Mouse (Mus musculus) thymus, adult 2 months (tissue): ENCODE measurements around the gene Ifi207. TPM values are rescaled to one million over a fixed set of nuclear protein-coding genes. Genes with fewer than 3 reads are reported as not detected.
"Not testable (repeated sequence)": the region's sequence is repeated elsewhere in the genome, so short reads cannot be mapped to it uniquely, and the experiment has no call there.

Source experiments
- DNase-seq: peaks from one replicate; pipeline ENCODE4 v3.0.0; 2021
- H3K27ac ChIP-seq: fragments of 200-500 bp; 2 replicates; pipeline ENCODE4 v1.5.1; 2012; ENCODE audit warnings: low read length, control low read depth; ENCODE audit not compliant: control insufficient read depth, insufficient read depth
- H3K27me3 ChIP-seq: fragments of 200-500 bp; 2 replicates; pipeline ENCODE4 v1.6.1; 2012; ENCODE audit warnings: mild to moderate bottlenecking, low read length, moderate library complexity, mixed read lengths; ENCODE audit not compliant: control insufficient read depth, insufficient read depth
- H3K36me3 ChIP-seq: fragments of 200-500 bp; 2 replicates; pipeline ENCODE4 v1.6.1; 2012; ENCODE audit warnings: mild to moderate bottlenecking, low read length, moderate library complexity; ENCODE audit not compliant: control insufficient read depth, insufficient read depth
- H3K4me1 ChIP-seq: fragments of 200-500 bp; replicated peaks from 2 replicates; pipeline ENCODE4 v1.6.1; 2012; ENCODE audit warnings: low read length; ENCODE audit not compliant: control insufficient read depth, insufficient read depth
- H3K4me3 ChIP-seq: fragments of 200-500 bp; 2 replicates; pipeline ENCODE4 v1.5.1; 2012; ENCODE audit warnings: mild to moderate bottlenecking, low read length, control low read depth, moderate library complexity; ENCODE audit not compliant: control insufficient read depth, insufficient read depth
- CTCF ChIP-seq: fragments of 200-500 bp; IDR thresholded peaks from 2 replicates; pipeline ENCODE4 v1.5.1; 2012; ENCODE audit warnings: mild to moderate bottlenecking, control low read depth, low read length, moderate library complexity, borderline replicate concordance; ENCODE audit not compliant: control insufficient read depth, poor library complexity, insufficient read depth; ENCODE audit errors: extremely low read depth
- POLR2A ChIP-seq: fragments of 200-500 bp; IDR thresholded peaks from 2 replicates; pipeline ENCODE4 v1.6.1; 2012; ENCODE audit warnings: mild to moderate bottlenecking, low read length, control low read depth, moderate library complexity; ENCODE audit not compliant: control insufficient read depth, poor library complexity, insufficient read depth; ENCODE audit errors: extremely low read depth
- WGBS: fragments of 180-500 bp; shearing (Covaris S2); methylation state at CpG from one replicate; pipeline ENCODE4 v1.1.7; 2018; 5-methylcytosine and 5-hydroxymethylcytosine counted together
- polyA plus RNA-seq: library from polyadenylated mRNA; depleted of rRNA; stranded (reverse); fragments of >200 nt; gene quantifications from 2 replicates; pipeline ENCODE4 v1.2.3, GENCODE M21; 2012; rRNA removed

Ifi207 gene
- 9.3 and 10.6 TPM in 2 replicates for polyA plus RNA-seq

- WGBS = 45% methylated on average over 4 of the region's 4 CpGs
- Histone ChIP-seq H3K4me3 (no peak within 1 kb of the TSS), H3K27ac (peak within 1 kb of the TSS; percentile 19; the same call in 1 of the 2 replicates), H3K36me3 (no peaks in the 10 kb centered on the region), H3K27me3 (no peaks in the 10 kb centered on the region), H3K4me1 (no peaks in the 10 kb centered on the region)
- no peak for DNase-seq
- TF ChIP-seq POLR2A (no peak), CTCF (no peak)
Observed at GRCm38 (mm10) chr1:173741656-173742055, at the start of gene Ifi207. Gene Ifi207 (minus strand): TSS chr1:173741747.

- H3K27ac ChIP-seq, DNase-seq, H3K4me1 ChIP-seq, H3K27me3 ChIP-seq, H3K36me3 ChIP-seq, H3K4me3 ChIP-seq: not testable (repeated sequence)
- 87% methylated on average over 3 of the region's 3 CpGs for WGBS
Observed at GRCm38 (mm10) chr1:173773457-173773856, 31.9 kb upstream of the Ifi207 start.

- not testable (repeated sequence) for H3K27ac ChIP-seq, H3K4me3 ChIP-seq, H3K27me3 ChIP-seq, H3K36me3 ChIP-seq, H3K4me1 ChIP-seq, DNase-seq
- 24% methylated on average over 5 of the region's 5 CpGs for WGBS
Observed at GRCm38 (mm10) chr1:173766848-173767617, 25.5 kb upstream of the Ifi207 start, which contains the start of gene Ifi204. Gene Ifi204 (minus strand): TSS chr1:173766943.

- not testable (repeated sequence) for H3K4me3 ChIP-seq, H3K36me3 ChIP-seq, H3K27ac ChIP-seq, H3K27me3 ChIP-seq, H3K4me1 ChIP-seq, DNase-seq
- WGBS = 87% methylated on average over 5 of the region's 5 CpGs
Observed at GRCm38 (mm10) chr1:173760032-173760431, 18.5 kb upstream of the Ifi207 start.

- Histone ChIP-seq H3K27me3 (no peaks in the 10 kb centered on the region), H3K36me3 (no peaks in the 10 kb centered on the region), H3K4me3 (no peak overlapping the region), H3K27ac (no peak overlapping the region), H3K4me1 (no peaks in the 10 kb centered on the region)
- DNase-seq = no peak
- 83% methylated on average over 1 of the region's 1 CpGs for WGBS
- TF ChIP-seq POLR2A (no peak), CTCF (no peak)
Observed at GRCm38 (mm10) chr1:173742262-173742661, 715 bp upstream of the Ifi207 start.

GRCm38 (mm10) chr1:173740537-173740936 lies 1.0 kb downstream of the Ifi207 start:
- H3K4me3 ChIP-seq = no peak overlapping the region
- no peaks in the 10 kb centered on the region for H3K4me1 ChIP-seq
- H3K27ac ChIP-seq = no peak overlapping the region
- H3K27me3 ChIP-seq = no peaks in the 10 kb centered on the region
- no peaks in the 10 kb centered on the region for H3K36me3 ChIP-seq
- TF ChIP-seq CTCF = no peak
- no peak for TF ChIP-seq POLR2A
- no peak for DNase-seq

GRCm38 (mm10) chr1:173736986-173737385 lies 4.6 kb downstream of the Ifi207 start:
- Histone ChIP-seq H3K27ac (no peak overlapping the region), H3K4me3 (no peak overlapping the region), H3K27me3 (no peaks in the 10 kb centered on the region), H3K4me1 (no peaks in the 10 kb centered on the region), H3K36me3 (no peaks in the 10 kb centered on the region)
- WGBS = 81% methylated on average over 2 of the region's 2 CpGs
- no peak for TF ChIP-seq POLR2A
- TF ChIP-seq CTCF = no peak
- no peak for DNase-seq

GRCm38 (mm10) chr1:173735015-173735414 lies 6.5 kb downstream of the Ifi207 start:
- DNase-seq, H3K27ac ChIP-seq, H3K27me3 ChIP-seq, H3K4me1 ChIP-seq, H3K36me3 ChIP-seq, H3K4me3 ChIP-seq: not testable (repeated sequence)
- WGBS = 96% methylated on average over 4 of the region's 4 CpGs
